Mouse (Mus musculus) bone marrow macrophage, adult 2 months (primary cell): ENCODE results near the gene Nat10.

Experiments
- CTCF ChIP-seq: IDR thresholded peaks from 2 replicates; pipeline ENCODE4 v1.5.1; 2012; ENCODE audit warnings: low read depth, mild to moderate bottlenecking, low read length, moderate library complexity
- POLR2A ChIP-seq: IDR thresholded peaks from 2 replicates; pipeline ENCODE4 v1.6.1; 2012; ENCODE audit warnings: mild to moderate bottlenecking, low read depth, low read length, borderline replicate concordance

DNA sequence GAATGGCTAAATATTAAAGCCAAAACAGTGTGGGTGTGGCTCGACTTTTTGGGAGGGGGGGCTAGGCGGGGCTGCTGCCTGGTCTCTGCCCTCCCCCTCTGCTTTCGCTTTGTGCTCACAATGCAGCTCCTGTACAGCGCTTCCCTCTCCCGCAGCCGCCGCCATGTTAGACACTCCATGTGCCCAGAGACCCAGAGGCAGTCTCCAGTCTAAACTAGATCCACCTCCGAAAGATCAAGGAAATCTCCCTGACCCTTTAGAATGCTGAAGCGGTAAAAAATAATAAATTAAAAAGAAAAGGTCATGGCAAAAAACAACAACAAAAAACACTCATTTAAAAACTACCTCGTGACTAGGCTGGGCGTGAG is 34.8 kb upstream of the Nat10 start:
- no peak for TF ChIP-seq CTCF
- TF ChIP-seq POLR2A, result no peak
